Mouse (Mus musculus): ENCODE measurements around the gene Mlph.

Mlph gene

GRCm38 (mm10) chr1:90914948-90915569 is at the start of gene Mlph:
TSS of gene Mlph (plus strand) at chr1:90915085.
- peak; percentile 28 for DNase-seq (ENCODE audit: low spot score)

- no peak for DNase-seq (ENCODE audit: low spot score)
Observed at GRCm38 (mm10) chr1:90866734-90867133, 48.2 kb upstream of the Mlph start.

- DNase-seq (ENCODE audit: low spot score) = no peak
Observed at GRCm38 (mm10) chr1:90870581-90870980, 44.3 kb upstream of the Mlph start.

GRCm38 (mm10) chr1:90875371-90875770 is 39.5 kb upstream of the Mlph start:
- DNase-seq (ENCODE audit: low spot score) = no peak

- DNase-seq (ENCODE audit: low spot score) = peak; percentile 63
Observed at GRCm38 (mm10) chr1:90875961-90876360, 38.9 kb upstream of the Mlph start.

GRCm38 (mm10) chr1:90876486-90877270 is 38.2 kb upstream of the Mlph start:
- DNase-seq (ENCODE audit: low spot score) = no peak

- no peak for DNase-seq (ENCODE audit: low spot score)
Observed at GRCm38 (mm10) chr1:90885771-90886460, 29.0 kb upstream of the Mlph start.

- no peak for DNase-seq (ENCODE audit: low spot score)
Observed at GRCm38 (mm10) chr1:90894521-90894920, 20.4 kb upstream of the Mlph start.

- DNase-seq (ENCODE audit: low spot score) = no peak
Observed at GRCm38 (mm10) chr1:90895004-90895403, 19.9 kb upstream of the Mlph start.

GRCm38 (mm10) chr1:90896281-90896680 is 18.6 kb upstream of the Mlph start:
- no peak for DNase-seq (ENCODE audit: low spot score)

- peak; percentile 69 for DNase-seq (ENCODE audit: low spot score)
Observed at GRCm38 (mm10) chr1:90896741-90897361, 18.0 kb upstream of the Mlph start.

- DNase-seq (ENCODE audit: low spot score) = no peak
Observed at GRCm38 (mm10) chr1:90898012-90898411, 16.9 kb upstream of the Mlph start.

- no peak for DNase-seq (ENCODE audit: low spot score)
Observed at GRCm38 (mm10) chr1:90899816-90900215, 15.1 kb upstream of the Mlph start.

- DNase-seq (ENCODE audit: low spot score) = no peak
Observed at GRCm38 (mm10) chr1:90900406-90900805, 14.5 kb upstream of the Mlph start.

- no peak for DNase-seq (ENCODE audit: low spot score)
Observed at GRCm38 (mm10) chr1:90901246-90901645, 13.6 kb upstream of the Mlph start.

GRCm38 (mm10) chr1:90901681-90902208 is 13.1 kb upstream of the Mlph start:
- DNase-seq (ENCODE audit: low spot score) = no peak

GRCm38 (mm10) chr1:90902751-90903150 is 12.1 kb upstream of the Mlph start:
- no peak for DNase-seq (ENCODE audit: low spot score)

GRCm38 (mm10) chr1:90903211-90903945 is 11.5 kb upstream of the Mlph start:
- no peak for DNase-seq (ENCODE audit: low spot score)

- peak; percentile 29 for DNase-seq (ENCODE audit: low spot score)
Observed at GRCm38 (mm10) chr1:90903971-90904458, 10.9 kb upstream of the Mlph start.

GRCm38 (mm10) chr1:90904729-90905404 is 10.0 kb upstream of the Mlph start:
- DNase-seq (ENCODE audit: low spot score) = no peak

GRCm38 (mm10) chr1:90906357-90906756 is 8.5 kb upstream of the Mlph start:
- peak; percentile 27 for DNase-seq (ENCODE audit: low spot score)

All from testis, postnatal 14 days (tissue).